19 mouse cellular contexts compared by ENCODE assay signal in genomic region chr2:45486530-45486929, GRCm38 (mm10).
DNase-seq lines count a peak whose midpoint lies in the region; ATAC-seq and TF ChIP-seq lines count a peak whose summit lies in the region.
"Had no signal": no experiment of that assay in that cellular context is flagged by ENCODE, and none has a peak within 500 bp of the region (broad histone marks: within the 10 kb centered on the region; RNA-seq: fewer than 3 reads in every experiment).

No protein-coding gene starts in this region.

- no peak for DNase-seq in left cerebral cortex, adult 2 months (ENCODE audit: extremely low spot score in 1 of 2, low spot score in 2 of 2)
- DNase-seq in left cerebral cortex, adult 9 months (ENCODE audit: low spot score in 2 of 2) = no peak
- peak; percentile 64 for DNase-seq in brain, embryonic 14.5 days (ENCODE audit: low read depth)
- DNase-seq in forebrain, postnatal 0 days = peak; percentile 20
- DNase-seq in urinary bladder, adult 18-20 months (ENCODE audit: low spot score in 2 of 2) = no peak
- DNase-seq: adrenal gland, postnatal 10 days; cerebellum, adult 2 months; cerebellum, postnatal 10 days; embryo, embryonic 11 days; gastrocnemius, adult 2 months; gastrocnemius, postnatal 25 days; heart, postnatal 36 days had no signal

- H3K9ac ChIP-seq in forebrain, embryonic 13.5 days = no peak overlapping the region
- no peak overlapping the region for H3K9ac ChIP-seq in forebrain, embryonic 12.5 days
- no peak overlapping the region for H3K9ac ChIP-seq in forebrain, postnatal 0 days
- H3K9ac ChIP-seq: embryonic facial prominence, embryonic 12.5 days; heart, embryonic 12.5 days; hindbrain, embryonic 15.5 days had no signal

- ATAC-seq in forebrain, embryonic 13.5 days = peak; percentile 69; the same call in 1 of the 2 replicates
- no peak for ATAC-seq in forebrain, embryonic 12.5 days (ENCODE audit: low FRiP score)
- no peak for ATAC-seq in forebrain, postnatal 0 days
- ATAC-seq in megakaryocyte-erythroid progenitor cell, adult 5-6 weeks (replicated peaks; ENCODE audit: low FRiP score, low TSS enrichment, poor library complexity, severe bottlenecking) = no peak
- ATAC-seq: intestine, embryonic 16.5 days had no signal

- TF ChIP-seq POLR2A in brain, embryonic 14.5 days (IDR thresholded peaks at IDR 0.05; ENCODE audit: borderline replicate concordance, extremely low read depth, insufficient read depth, insufficient read length, poor library complexity, severe bottlenecking) = no peak

- H3K4me3 ChIP-seq in forebrain, embryonic 13.5 days = no peak overlapping the region
- H3K4me3 ChIP-seq in forebrain, embryonic 12.5 days (replicated peaks) = no peak overlapping the region
- H3K4me3 ChIP-seq in left cerebral cortex, adult 2 months = peak overlapping the region; percentile 36; the same call in 1 of the 2 replicates
- H3K4me3 ChIP-seq in forebrain, postnatal 0 days (ENCODE audit: low read depth, low read length) = no peak overlapping the region
- H3K4me3 ChIP-seq: embryonic facial prominence, embryonic 12.5 days; gastrocnemius, adult 2 months; heart, embryonic 12.5 days; hindbrain, embryonic 15.5 days had no signal

- TF ChIP-seq CTCF in left cerebral cortex, adult 2 months (IDR thresholded peaks at IDR 0.05) = no peak
- TF ChIP-seq CTCF in brain, embryonic 14.5 days (IDR thresholded peaks at IDR 0.05; ENCODE audit: borderline replicate concordance, extremely low read depth, insufficient read depth, insufficient read length) = no peak
- no peak for TF ChIP-seq CTCF in forebrain, postnatal 0 days (IDR thresholded peaks at IDR 0.05; ENCODE audit: low read depth)

- H3K9me3 ChIP-seq in forebrain, embryonic 13.5 days (replicated peaks) = no peaks in the 10 kb centered on the region
- no peaks in the 10 kb centered on the region for H3K9me3 ChIP-seq in forebrain, embryonic 12.5 days
- H3K9me3 ChIP-seq in forebrain, postnatal 0 days (ENCODE audit: low read length) = no peaks in the 10 kb centered on the region
- H3K9me3 ChIP-seq: embryonic facial prominence, embryonic 12.5 days; heart, embryonic 12.5 days; hindbrain, embryonic 15.5 days had no signal

- intact Hi-C loops in left cerebral cortex, adult 2 months (cut with DNase I) = loop anchor here (5.0 kb wide), 2 partner anchors 239 to 271 kb away; no protein-coding TSS in a partner anchor

- H3K27ac ChIP-seq in forebrain, embryonic 13.5 days = no peak overlapping the region
- H3K27ac ChIP-seq in forebrain, embryonic 12.5 days = no peak overlapping the region
- peak overlapping the region; percentile 83 for H3K27ac ChIP-seq in left cerebral cortex, adult 2 months
- no peak overlapping the region for H3K27ac ChIP-seq in forebrain, postnatal 0 days (ENCODE audit: low read depth, low read length)
- H3K27ac ChIP-seq: embryonic facial prominence, embryonic 12.5 days; gastrocnemius, adult 2 months; hindbrain, embryonic 15.5 days had no signal

- H3K36me3 ChIP-seq in forebrain, embryonic 13.5 days (ENCODE audit: poor library complexity, severe bottlenecking) = no peaks in the 10 kb centered on the region
- H3K36me3 ChIP-seq in forebrain, embryonic 12.5 days (replicated peaks) = no peaks in the 10 kb centered on the region
- H3K36me3 ChIP-seq in forebrain, postnatal 0 days (ENCODE audit: insufficient read depth) = no peaks in the 10 kb centered on the region
- H3K36me3 ChIP-seq: embryonic facial prominence, embryonic 12.5 days; heart, embryonic 12.5 days; hindbrain, embryonic 15.5 days had no signal

- H3K27me3 ChIP-seq in forebrain, embryonic 13.5 days = no peaks in the 10 kb centered on the region
- no peaks in the 10 kb centered on the region for H3K27me3 ChIP-seq in forebrain, embryonic 12.5 days
- no peaks in the 10 kb centered on the region for H3K27me3 ChIP-seq in forebrain, postnatal 0 days (ENCODE audit: insufficient read depth, low read length)
- H3K27me3 ChIP-seq: embryonic facial prominence, embryonic 12.5 days; heart, embryonic 12.5 days; hindbrain, embryonic 15.5 days had no signal

- H3K4me2 ChIP-seq in forebrain, embryonic 13.5 days = no peak overlapping the region
- H3K4me2 ChIP-seq in forebrain, embryonic 12.5 days = no peak overlapping the region
- no peak overlapping the region for H3K4me2 ChIP-seq in forebrain, postnatal 0 days (ENCODE audit: low read depth)
- H3K4me2 ChIP-seq: embryonic facial prominence, embryonic 12.5 days; heart, embryonic 12.5 days; hindbrain, embryonic 15.5 days had no signal

- WGBS in forebrain, embryonic 13.5 days = 85% methylated on average over 5 of the region's 5 CpGs
- WGBS in forebrain, embryonic 12.5 days = 87% methylated on average over 5 of the region's 5 CpGs
- WGBS in forebrain, postnatal 0 days = 62% methylated on average over 5 of the region's 5 CpGs

- H3K4me1 ChIP-seq in forebrain, embryonic 13.5 days = no peaks in the 10 kb centered on the region
- H3K4me1 ChIP-seq in forebrain, embryonic 12.5 days = no peaks in the 10 kb centered on the region
- H3K4me1 ChIP-seq in forebrain, postnatal 0 days (ENCODE audit: insufficient read depth) = no peaks in the 10 kb centered on the region
- H3K4me1 ChIP-seq: embryonic facial prominence, embryonic 12.5 days; heart, embryonic 12.5 days; hindbrain, embryonic 15.5 days had no signal

Comparison
In these comparisons a context has a peak if more than half of its experiments do, and no peak if none do; other contexts are left out.
1. DNase-seq: peak in brain, embryonic 14.5 days (single experiment) and forebrain, postnatal 0 days (single experiment); none in left cerebral cortex, adult 2 months (0 of 2), left cerebral cortex, adult 9 months (0 of 2) and urinary bladder, adult 18-20 months (0 of 2).